Mouse (Mus musculus) embryonic facial prominence, embryonic 10.5 days (tissue): ENCODE results near the gene Dennd1a. TPM values are rescaled to one million over a fixed set of nuclear protein-coding genes. Genes with fewer than 3 reads are reported as not detected.
A peak's percentile ranks its signal among the peaks of the same experiment; 100 is the strongest.

Source experiments
- DNase-seq: peaks from one replicate; pipeline ENCODE4 v3.0.0-alpha.2; 2017; ENCODE audit warnings: low spot score
- H3K27ac ChIP-seq: fragments of 300-500 bp; sonication (generic); replicated peaks from 2 replicates; pipeline ENCODE4 v1.5.1; 2016; ENCODE audit warnings: mild to moderate bottlenecking
- H3K27me3 ChIP-seq: fragments of 300-500 bp; sonication (generic); replicated peaks from 2 replicates; pipeline ENCODE4 v1.6.1; 2016; ENCODE audit warnings: low read depth, mild to moderate bottlenecking; ENCODE audit not compliant: poor library complexity, severe bottlenecking
- H3K36me3 ChIP-seq: fragments of 300-500 bp; sonication (generic); replicated peaks from 2 replicates; pipeline ENCODE4 v1.6.1; 2016; ENCODE audit warnings: mild to moderate bottlenecking, moderate library complexity
- H3K4me1 ChIP-seq: fragments of 300-500 bp; sonication (generic); 2 replicates; pipeline ENCODE4 v1.6.1; 2016
- H3K4me3 ChIP-seq: fragments of 300-500 bp; sonication (generic); 2 replicates; pipeline ENCODE4 v1.5.1; 2016; ENCODE audit warnings: mild to moderate bottlenecking, moderate library complexity
- H3K9me3 ChIP-seq: fragments of 300-500 bp; sonication (generic); 2 replicates; pipeline ENCODE4 v1.6.1; 2016; ENCODE audit warnings: mild to moderate bottlenecking
- WGBS: fragments of 180-500 bp; shearing (Covaris S2); methylation state at CpG from one replicate; pipeline ENCODE4 v1.1.7; 2016; 5-methylcytosine and 5-hydroxymethylcytosine counted together
- polyA plus RNA-seq: library from polyadenylated mRNA; unstranded; fragments of >200 nt; fragmentation: Nextera tagmentation; extraction: Ambion mirVana; gene quantifications from 2 replicates; pipeline ENCODE4 v1.2.1, GENCODE M21; 2016

Dennd1a gene
- polyA plus RNA-seq, 1 experiment from 2014 or later = 13.7 TPM

DNA sequence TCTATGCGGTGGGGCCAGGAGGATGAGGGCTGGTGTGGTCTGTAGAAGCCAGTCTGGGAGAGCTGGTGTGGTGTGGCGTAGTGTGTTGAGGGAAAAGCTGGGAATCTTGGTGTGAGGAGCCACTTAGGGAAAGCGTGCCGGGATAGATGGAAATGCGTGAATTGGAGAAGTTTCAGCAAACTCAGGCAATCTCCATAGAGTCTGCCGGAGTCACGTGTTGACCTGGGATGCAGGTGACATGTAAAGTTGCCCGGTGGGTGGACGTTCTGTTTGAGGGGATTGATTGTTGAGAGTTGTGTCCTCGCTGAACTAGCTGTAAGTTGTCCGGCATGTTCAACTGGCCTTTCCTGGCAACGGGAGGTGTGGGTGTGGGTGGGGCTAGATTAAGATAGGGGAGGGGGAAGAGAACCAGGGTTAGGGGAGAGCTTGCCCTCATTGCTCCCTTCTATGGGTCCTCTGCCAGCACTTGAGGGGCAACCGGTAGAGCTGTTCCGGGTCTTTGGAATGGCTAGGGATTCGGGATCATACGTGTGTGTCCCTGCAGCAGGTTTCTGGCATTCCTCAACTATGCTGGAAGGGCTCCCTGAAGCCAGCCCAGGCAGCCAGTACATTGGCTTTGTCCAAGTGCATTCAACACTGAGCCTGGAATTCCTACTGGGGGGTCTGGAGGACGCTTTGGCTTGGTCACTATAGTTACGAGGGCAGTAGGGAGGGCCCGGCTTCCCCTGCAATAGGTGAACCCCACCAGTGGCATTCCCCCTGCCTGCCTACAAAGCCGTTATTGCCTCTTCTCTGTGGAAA lies 510.4 kb downstream of the Dennd1a start:
- Histone ChIP-seq H3K4me3 (peak overlapping the region; percentile 64), H3K4me1 (peaks cover 71% of the 10 kb centered on the region), H3K27me3 (peaks cover 43% of the 10 kb centered on the region), H3K36me3 (no peaks in the 10 kb centered on the region), H3K27ac (peak overlapping the region; percentile 81), H3K9me3 (no peaks in the 10 kb centered on the region)
- WGBS = 9% methylated on average over 20 of the region's 20 CpGs
- no peak for DNase-seq

- peak within 1 kb of the TSS; percentile 81 for H3K27ac ChIP-seq
- H3K36me3 ChIP-seq = no peaks in the 10 kb centered on the region
- no peaks in the 10 kb centered on the region for H3K9me3 ChIP-seq
- peaks cover 38% of the 10 kb centered on the region for H3K27me3 ChIP-seq
- H3K4me1 ChIP-seq = peaks cover 71% of the 10 kb centered on the region
- H3K4me3 ChIP-seq = peak within 1 kb of the TSS; percentile 64
- WGBS = under 1% methylated on average over 18 of the region's 18 CpGs
- DNase-seq = peak; percentile 90
Measured at GRCm38 (mm10) chr2:37776016-37776415, 511.2 kb downstream of the Dennd1a start, which contains the start of gene Crb2. Gene Crb2, plus strand, starts transcription at chr2:37776249.

- DNase-seq = peak; percentile 81
- no peaks in the 10 kb centered on the region for H3K36me3 ChIP-seq
- 8% methylated on average over 5 of the region's 5 CpGs for WGBS
- no peaks in the 10 kb centered on the region for H3K9me3 ChIP-seq
- H3K4me3 ChIP-seq = no peak overlapping the region
- peaks cover 58% of the 10 kb centered on the region for H3K4me1 ChIP-seq
- peaks cover 46% of the 10 kb centered on the region for H3K27me3 ChIP-seq
- no peak overlapping the region for H3K27ac ChIP-seq
Measured at GRCm38 (mm10) chr2:37774571-37774970, 512.6 kb downstream of the Dennd1a start.

DNA sequence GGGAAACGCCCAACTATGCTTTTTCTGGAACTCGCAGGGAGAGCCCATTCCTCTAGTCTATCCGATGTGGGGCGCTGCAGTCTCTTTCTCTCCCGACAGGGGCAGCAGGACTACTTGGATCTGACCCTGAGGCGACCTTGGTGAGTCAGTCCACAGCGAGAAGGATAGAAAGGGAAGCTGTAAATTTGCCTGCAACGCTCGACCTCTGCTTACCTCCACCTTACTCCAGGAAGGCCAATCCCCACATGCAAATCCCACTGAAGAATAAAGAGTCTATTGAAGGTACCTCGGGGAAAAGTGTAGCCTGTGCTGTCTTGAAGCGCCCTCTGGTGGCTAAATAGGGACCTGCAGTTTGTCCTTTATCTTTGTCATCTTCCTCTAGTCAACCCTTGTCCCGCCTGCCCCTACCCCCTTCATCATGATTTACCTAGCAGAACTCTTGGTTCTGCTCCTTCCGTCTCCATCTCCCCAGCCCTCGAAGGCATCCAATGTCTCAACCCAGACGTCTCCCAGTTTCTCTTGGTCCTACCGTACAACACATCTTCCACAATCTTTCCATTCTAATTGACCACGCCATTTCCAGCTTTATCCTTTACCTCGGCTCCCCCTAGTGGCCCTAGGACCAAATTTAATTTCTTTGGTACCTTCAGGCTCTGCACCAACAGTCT lies 515.4 kb downstream of the Dennd1a start:
- Histone ChIP-seq H3K9me3 (no peaks in the 10 kb centered on the region), H3K27ac (peak overlapping the region; percentile 82), H3K4me3 (peak overlapping the region; percentile 55), H3K4me1 (peaks cover 53% of the 10 kb centered on the region), H3K36me3 (no peaks in the 10 kb centered on the region), H3K27me3 (peaks cover 48% of the 10 kb centered on the region)
- peak; percentile 86 for DNase-seq
- WGBS = under 1% methylated on average over 18 of the region's 18 CpGs

GRCm38 (mm10) chr2:37769793-37770192 lies 517.4 kb downstream of the Dennd1a start:
- H3K4me3 ChIP-seq = no peak overlapping the region
- WGBS = 82% methylated on average over 8 of the region's 8 CpGs
- no peak for DNase-seq
- no peaks in the 10 kb centered on the region for H3K36me3 ChIP-seq
- H3K9me3 ChIP-seq = no peaks in the 10 kb centered on the region
- H3K27ac ChIP-seq = no peak overlapping the region
- H3K27me3 ChIP-seq = peaks cover 55% of the 10 kb centered on the region
- H3K4me1 ChIP-seq = peaks cover 53% of the 10 kb centered on the region

GRCm38 (mm10) chr2:37768903-37769302 lies 518.3 kb downstream of the Dennd1a start:
- H3K4me1 ChIP-seq = peaks cover 59% of the 10 kb centered on the region
- H3K36me3 ChIP-seq = no peaks in the 10 kb centered on the region
- H3K27ac ChIP-seq = no peak overlapping the region
- DNase-seq = no peak
- no peak overlapping the region for H3K4me3 ChIP-seq
- peaks cover 64% of the 10 kb centered on the region for H3K27me3 ChIP-seq
- 58% methylated on average over 2 of the region's 2 CpGs for WGBS
- H3K9me3 ChIP-seq = no peaks in the 10 kb centered on the region

GRCm38 (mm10) chr2:37767739-37768138 lies 519.5 kb downstream of the Dennd1a start:
- no peaks in the 10 kb centered on the region for H3K36me3 ChIP-seq
- H3K4me3 ChIP-seq = no peak overlapping the region
- H3K27me3 ChIP-seq = peaks cover 70% of the 10 kb centered on the region
- H3K4me1 ChIP-seq = peaks cover 61% of the 10 kb centered on the region
- 44% methylated on average over 3 of the region's 3 CpGs for WGBS
- no peak for DNase-seq
- H3K27ac ChIP-seq = no peak overlapping the region
- no peaks in the 10 kb centered on the region for H3K9me3 ChIP-seq

- DNase-seq = peak; percentile 49
- H3K4me1 ChIP-seq = peaks cover 61% of the 10 kb centered on the region
- 5% methylated on average over 9 of the region's 9 CpGs for WGBS
- no peak overlapping the region for H3K27ac ChIP-seq
- peaks cover 70% of the 10 kb centered on the region for H3K27me3 ChIP-seq
- no peak overlapping the region for H3K4me3 ChIP-seq
- H3K36me3 ChIP-seq = no peaks in the 10 kb centered on the region
- no peaks in the 10 kb centered on the region for H3K9me3 ChIP-seq
Measured at GRCm38 (mm10) chr2:37767080-37767547, 520.1 kb downstream of the Dennd1a start.

DNA sequence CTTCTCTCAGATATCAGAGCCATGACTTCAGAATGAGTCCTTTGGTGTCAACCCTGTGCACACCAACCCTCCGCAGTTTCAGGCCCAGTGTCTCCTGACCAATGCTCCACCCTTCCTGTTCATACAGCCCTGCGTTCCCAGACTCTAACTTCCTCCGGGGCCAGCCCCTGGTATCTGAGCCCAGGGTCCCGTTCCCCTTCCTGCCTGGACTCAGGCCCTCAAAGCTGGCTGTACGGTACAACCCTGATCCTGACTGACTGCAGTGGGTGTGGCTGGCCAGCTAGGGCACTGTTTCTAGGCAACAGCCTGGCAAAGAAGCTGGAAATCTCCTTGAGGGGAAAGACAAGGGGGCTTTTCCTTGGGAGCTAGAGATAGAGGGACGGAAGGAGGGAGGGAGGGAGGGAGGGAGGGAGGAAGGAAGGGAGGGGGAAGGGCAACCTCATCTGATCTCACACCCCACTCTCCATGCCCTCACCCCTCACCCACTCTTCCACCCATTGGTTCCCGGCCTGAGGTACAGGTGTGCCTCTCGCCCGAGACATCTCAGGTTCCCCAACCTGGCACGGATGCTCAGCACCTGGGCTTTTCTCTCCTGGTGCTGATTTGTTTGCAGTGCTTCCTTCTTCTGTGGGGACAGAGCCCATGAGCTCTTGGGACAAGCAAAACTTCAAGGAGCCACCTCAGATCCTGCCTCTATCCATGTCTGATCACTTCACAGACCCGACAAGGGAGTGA lies 521.0 kb downstream of the Dennd1a start:
- Histone ChIP-seq H3K36me3 (no peaks in the 10 kb centered on the region), H3K4me3 (no peak overlapping the region), H3K9me3 (no peaks in the 10 kb centered on the region), H3K4me1 (peaks cover 56% of the 10 kb centered on the region), H3K27me3 (peaks cover 76% of the 10 kb centered on the region), H3K27ac (0 out of 2 replicates have a peak overlapping the region, but pooled peaks have one; percentile 20)
- WGBS = 40% methylated on average over 11 of the region's 11 CpGs
- no peak for DNase-seq

DNA sequence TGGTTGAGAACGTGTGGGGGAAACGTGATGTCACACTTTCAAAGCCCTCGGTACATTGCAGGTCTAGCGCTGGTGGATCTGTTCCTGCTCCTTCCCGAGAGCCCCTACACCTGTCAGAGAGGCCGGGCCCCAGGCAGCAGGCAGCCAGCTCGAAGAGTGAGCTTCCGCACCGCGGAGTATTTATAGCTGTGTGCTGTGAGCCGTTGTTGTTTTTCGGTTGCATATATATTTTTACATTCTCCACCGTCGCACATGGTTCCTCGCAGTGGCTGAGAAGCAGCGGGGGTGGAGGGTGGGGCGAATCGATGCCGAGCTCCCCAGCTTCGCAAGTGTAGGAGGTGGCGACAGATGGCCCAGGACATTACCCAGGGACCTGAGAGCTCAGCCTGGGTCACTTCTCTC lies 522.1 kb downstream of the Dennd1a start:
- Histone ChIP-seq H3K27ac (peak overlapping the region; percentile 55), H3K4me3 (no peak overlapping the region; the same call in 1 of the 2 replicates), H3K27me3 (peaks cover 80% of the 10 kb centered on the region), H3K9me3 (no peaks in the 10 kb centered on the region), H3K36me3 (no peaks in the 10 kb centered on the region), H3K4me1 (peaks cover 58% of the 10 kb centered on the region)
- 32% methylated on average over 21 of the region's 21 CpGs for WGBS
- DNase-seq = no peak

DNA sequence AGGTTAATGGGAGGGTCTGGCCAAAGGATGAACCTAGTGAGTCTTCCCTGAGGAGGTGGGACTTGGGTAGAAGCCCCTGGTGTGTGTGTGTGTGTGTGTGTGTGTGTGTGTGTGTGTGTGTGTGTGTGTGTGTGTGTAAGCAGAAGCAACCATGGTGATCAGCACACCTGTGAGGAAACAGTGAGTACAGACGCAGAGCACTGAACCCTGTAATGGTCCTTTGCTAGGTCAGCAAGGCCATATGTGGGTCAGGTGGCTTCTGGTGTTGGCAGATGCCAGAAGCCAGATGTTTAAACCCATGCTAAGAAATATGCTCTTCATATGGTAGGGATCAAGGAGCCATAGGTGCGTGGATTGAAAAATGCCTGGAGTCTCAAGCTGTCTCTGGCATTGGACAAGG lies 522.7 kb downstream of the Dennd1a start:
- DNase-seq = no peak
- Histone ChIP-seq H3K4me3 (no peak overlapping the region), H3K27me3 (peaks cover 80% of the 10 kb centered on the region), H3K36me3 (no peaks in the 10 kb centered on the region), H3K9me3 (no peaks in the 10 kb centered on the region), H3K4me1 (peaks cover 58% of the 10 kb centered on the region), H3K27ac (no peak overlapping the region)
- 82% methylated on average over 2 of the region's 2 CpGs for WGBS

DNA sequence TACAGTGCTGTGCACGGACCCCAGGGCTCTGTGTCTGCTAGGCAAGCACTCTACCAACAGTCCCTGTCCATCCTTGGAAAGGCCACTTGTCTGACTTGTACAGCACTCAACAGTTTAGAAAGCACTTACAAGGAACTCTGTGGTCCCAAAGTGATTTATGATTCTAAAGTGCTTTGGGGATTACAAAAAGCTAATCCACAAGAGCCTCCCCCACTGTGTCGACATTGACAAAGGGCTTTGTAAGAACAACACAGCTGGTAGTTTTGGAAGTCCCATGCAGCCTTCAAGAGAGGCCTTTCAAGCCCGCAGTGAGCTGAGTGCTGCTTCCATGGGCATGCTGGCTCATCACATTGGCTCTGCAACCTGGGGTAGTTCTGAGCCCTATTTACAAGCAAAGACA lies 523.6 kb downstream of the Dennd1a start:
- no peak for DNase-seq
- Histone ChIP-seq H3K27ac (no peak overlapping the region), H3K27me3 (peaks cover 84% of the 10 kb centered on the region), H3K36me3 (no peaks in the 10 kb centered on the region), H3K9me3 (no peaks in the 10 kb centered on the region), H3K4me1 (peaks cover 56% of the 10 kb centered on the region), H3K4me3 (no peak overlapping the region)
- 34% methylated on average over 3 of the region's 3 CpGs for WGBS
